Mouse (Mus musculus) kidney, adult 2 months (tissue): ENCODE results near the gene BC004004.

ENCODE experiments used
- CTCF ChIP-seq: fragments of 200-500 bp; conservative IDR thresholded peaks from 2 replicates; pipeline ENCODE4 v1.5.1; 2011; ENCODE audit warnings: low read depth, mild to moderate bottlenecking, control low read depth, low read length, moderate library complexity, mixed read lengths; ENCODE audit not compliant: insufficient read depth, insufficient read length
- POLR2A ChIP-seq: fragments of 200-500 bp; IDR thresholded peaks from one replicate; pipeline ENCODE4 v1.6.1; 2011; ENCODE audit warnings: low read depth, low read length, control low read depth

DNA sequence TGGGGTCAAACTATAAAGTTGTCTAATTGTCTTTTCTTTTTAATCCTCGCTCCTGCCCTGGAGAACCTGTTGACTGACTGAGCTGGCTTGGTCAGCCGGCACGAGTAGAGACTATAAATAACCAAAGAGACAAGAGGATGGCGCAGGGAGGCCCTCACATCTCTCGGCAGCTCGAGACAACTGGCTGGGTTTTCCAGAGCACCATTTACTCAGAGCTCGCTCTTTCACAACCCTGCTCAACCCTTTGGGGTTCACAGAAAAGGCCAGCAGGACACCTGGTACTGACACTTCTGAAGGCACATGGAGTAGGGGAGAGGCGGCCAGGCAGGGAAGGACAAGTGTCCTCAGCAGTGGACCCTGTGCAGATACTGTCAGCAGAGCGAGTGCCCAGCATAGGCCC is 14.9 kb upstream of the BC004004 start:
- TF ChIP-seq CTCF (no peak), POLR2A (no peak)
